Mouse (Mus musculus) cerebellum, adult 9-10 months (tissue): ENCODE data around the gene Ccl20.

Source experiments
- DNase-seq: peaks from one replicate; pipeline ENCODE4 v3.0.0; 2022

Gene Ccl20

DNA sequence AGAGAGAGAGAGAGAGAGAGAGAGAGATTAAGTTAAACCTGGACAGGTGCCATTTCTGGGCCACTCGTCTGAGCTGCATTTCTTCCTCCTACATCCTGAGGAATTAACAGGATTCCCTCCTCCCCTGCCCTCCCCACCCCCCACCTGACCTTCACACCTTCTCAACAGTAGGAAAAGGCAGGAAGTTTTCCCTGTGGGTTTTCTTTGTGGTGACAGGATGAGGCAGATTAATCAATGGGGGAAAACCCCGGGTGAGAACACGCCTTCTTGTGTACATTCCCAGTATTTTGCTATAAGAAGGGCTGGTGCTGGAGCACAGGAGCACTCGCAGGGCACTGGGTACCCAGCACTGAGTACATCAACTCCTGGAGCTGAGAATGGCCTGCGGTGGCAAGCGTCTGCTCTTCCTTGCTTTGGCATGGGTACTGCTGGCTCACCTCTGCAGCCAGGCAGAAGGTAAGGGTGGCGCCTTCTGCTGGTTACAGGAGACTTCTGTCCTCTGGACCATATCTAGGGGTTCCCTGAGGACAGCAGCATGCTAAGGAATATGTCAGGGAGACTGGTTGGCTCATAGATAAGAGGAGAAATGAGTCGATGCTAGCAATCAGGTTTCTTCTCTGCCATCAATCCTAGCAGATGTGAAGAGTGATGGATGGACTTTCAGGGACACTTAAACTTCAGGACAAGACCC lies at the start of gene Ccl20:
Gene Ccl20 (plus strand): TSS at position 320 of the 691 bp plus-strand sequence.
- DNase-seq: no peak

DNA sequence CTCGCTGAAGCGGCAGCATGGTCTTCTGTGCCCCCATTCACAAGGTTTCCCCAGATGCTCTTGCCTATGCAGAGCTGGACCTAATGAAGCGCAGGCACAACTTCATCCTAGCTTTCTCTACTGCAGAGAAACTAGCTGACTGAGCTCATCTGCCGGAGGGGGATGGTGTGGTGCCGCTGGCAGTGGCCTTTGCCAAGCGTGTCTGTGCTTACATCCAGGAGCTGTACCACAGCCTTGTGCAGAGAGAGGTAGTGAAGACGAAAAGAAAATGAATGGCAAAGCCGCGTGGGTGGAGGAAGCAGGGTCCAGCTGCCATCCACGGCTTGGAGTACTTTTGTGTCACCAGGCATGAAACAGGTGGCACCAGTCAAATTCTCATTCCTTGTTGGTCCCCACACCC lies 49.4 kb upstream of the Ccl20 start:
- no peak for DNase-seq

DNA sequence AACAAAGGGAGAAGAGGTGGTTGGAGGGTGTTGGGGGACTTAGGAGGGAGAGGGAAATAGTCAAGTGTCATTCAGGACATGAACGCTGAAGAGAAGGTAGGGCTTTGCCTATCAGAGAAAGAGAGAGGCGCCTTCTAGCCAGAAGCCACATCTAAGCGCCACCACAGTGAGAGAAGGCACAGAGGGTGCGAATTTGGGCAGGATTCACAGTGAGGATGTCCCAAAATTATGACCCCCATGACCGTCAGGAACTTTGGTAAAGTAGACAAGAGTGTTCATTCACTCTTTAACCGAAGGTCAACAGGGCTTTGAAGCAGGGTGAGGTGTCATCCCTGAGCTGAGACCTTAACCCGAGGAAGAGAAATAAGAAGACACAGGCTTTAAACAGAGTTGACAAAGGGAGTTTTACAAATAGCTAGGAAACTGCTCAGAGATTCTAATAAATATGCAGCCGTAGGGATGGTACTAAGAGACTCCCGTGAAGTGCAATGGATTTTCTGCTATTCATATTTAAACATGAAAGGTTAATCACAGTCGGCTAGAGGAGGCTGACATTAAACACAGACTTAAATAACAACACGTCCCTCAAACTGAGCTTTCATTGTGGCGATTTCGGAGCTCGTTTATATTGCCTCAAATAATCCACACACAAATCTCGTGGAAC lies 40.9 kb upstream of the Ccl20 start:
- DNase-seq: no peak

DNA sequence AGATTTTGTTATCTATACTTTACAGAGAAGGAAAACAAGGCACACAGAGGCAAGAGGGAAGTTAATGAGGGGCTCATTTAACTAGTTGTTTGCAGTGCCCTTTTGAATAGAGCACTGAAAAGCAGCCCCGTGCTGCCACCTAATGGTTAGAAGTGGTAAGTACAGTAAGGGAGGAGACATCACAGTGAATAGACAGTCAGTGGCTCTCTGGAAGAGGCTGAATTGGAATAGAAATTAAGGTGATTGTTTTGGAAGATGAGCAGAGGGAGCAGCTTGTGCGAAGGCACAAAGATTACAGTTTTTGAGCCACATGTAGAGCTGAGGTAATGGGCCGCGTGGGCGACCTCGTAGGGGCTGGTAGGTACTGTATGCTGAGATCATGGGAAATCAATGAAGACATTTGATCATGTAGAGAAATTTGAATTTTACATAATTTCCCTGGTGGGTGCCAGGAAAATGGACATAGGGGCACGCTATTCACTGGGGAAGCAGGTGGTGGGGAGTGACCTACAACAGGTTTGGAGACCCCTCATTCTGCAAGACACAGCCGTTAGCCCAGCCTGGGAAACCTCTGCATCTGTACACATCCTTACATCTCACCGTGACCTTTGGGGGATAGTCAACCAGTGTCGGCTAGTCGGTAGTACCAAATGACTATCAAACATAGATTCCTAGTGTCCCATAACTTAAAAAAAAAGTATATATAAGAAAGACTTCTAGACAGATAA lies 40.2 kb upstream of the Ccl20 start:
- DNase-seq: peak; percentile 10

DNA sequence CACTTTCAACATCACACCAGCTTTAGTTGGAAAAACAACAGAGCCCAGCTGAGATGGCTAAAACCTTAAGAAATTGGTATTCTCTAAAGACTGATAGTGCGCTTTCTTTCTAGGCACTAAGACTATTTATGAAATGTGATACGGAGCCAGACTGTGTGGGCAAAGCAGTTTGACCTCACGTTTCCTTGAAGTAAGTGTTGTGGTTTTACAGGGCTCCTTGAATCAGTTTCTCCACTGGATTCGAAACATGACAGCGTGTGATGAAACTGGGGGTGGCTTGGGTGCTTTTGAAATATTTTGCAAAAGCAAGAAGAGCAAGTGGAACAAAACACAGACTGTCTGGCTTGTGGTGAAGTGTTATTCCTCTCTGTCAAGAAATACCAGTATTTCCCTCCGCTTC lies 39.5 kb upstream of the Ccl20 start:
- DNase-seq: no peak

DNA sequence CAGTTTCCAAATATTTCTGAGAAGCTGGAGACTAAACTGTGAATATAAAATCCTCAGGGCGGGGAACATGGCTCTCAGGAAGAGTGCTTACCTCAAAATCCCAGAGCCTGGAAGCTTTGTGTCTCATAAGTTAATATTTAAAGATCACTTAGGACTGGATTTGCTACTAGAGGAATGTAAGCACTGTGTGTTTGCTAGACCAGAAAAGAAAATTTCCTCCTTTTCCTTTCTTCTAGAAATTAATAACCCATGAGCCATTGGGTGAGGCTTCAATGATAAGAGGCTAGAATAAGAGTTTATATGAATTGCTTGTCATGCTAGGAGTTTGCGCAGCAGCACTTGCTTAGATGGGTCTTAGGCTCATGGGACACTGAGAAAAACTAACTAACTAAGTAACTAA lies 31.8 kb upstream of the Ccl20 start:
- no peak for DNase-seq

DNA sequence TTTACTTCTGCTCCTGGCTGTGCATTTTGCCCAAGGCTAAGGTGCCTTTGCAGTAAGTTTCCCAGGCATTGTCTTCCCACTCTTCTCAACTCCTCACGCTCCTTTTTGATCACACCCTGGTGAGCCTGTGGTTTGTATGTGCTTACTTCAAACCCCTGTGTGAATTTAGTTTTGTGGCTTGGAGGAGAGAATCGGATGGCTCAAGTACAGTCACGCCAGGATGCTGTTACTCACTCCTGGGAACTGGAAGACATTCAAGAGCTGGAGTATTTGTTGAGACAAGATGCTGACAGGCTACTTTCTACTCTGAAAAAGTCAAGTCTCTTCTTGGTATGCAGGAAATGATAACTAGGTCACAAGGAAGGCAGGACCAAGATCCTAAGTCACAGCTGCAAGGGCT lies 25.3 kb upstream of the Ccl20 start:
- no peak for DNase-seq

DNA sequence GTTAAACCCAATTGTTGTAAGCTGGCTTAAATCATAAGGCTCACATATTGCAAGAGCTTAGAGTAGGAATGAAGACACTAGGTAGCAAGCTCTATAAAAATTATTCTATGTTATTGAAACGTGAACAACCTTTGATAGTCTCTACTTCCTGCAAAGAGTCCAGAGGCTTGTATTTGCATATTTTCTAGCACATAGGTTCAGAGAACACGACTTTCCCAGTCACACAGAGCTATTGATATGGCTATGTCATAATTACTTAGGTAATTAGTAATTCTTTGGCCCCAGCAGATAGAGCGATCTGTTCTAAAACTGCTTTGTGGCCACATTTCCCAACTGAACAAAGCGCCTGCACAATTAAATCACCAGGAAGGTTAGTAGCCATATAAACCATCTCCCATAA lies 19.6 kb upstream of the Ccl20 start:
- no peak for DNase-seq

DNA sequence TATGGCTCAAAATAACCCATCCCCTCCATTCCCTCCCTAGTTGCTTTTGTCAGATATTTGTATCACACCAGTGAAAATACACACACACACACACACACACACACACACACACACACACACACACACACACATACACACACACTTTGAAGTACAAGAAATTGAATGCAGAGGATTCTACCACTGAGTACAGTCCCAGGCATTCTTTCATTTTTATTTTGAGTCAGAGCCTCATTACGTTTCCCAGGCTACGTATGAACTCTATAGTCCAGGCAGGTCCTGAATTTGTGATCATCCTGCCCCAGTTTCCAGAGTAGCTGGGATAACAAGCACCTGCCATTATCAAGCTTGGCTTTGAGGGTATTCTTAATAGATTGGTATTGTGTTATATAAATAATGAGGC lies 17.4 kb upstream of the Ccl20 start:
- no peak for DNase-seq

DNA sequence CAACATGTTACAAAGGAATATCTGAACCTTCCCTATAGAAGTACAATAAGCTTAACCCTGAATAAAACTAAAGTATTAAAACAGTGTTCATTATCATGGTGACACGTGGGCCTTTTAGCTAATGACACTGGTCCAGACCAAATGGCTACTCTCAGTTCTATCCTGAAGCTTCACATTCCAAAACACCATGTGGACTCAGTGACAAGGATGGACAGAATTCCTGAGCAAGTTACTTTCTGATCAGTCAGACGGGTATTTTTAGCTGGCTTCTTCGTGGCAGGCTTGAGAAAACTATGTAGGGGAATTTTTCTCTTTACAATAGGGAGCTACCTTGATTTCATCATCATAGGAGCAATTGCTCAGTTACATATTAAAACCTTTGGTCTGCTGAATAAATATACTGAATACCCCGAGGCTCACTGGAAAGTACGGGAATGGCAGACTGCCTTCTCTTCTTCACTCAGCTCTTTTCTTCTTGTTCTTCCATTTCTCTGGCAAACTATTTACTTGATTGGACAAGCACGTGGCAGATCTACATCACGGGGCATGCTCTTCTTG lies 16.9 kb upstream of the Ccl20 start:
- DNase-seq: no peak

DNA sequence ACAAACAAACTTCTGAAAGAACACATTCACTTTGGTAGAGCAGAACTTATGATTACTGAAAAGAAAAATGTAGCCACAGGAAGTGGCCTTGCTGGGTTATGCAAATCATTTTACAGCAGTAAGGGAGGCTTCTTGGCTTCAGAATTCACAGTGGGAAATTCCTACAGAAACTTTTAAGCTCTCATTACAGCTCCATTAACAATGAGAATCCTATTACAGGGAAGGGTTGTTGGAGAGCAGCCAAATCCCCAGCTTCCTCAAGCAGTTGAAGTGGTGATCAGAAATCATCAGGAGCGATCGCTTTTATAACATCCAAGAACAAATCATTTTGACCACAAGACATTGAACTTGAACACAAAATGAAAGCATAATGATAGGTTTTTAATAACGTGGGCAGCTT lies 14.7 kb upstream of the Ccl20 start:
- no peak for DNase-seq

DNA sequence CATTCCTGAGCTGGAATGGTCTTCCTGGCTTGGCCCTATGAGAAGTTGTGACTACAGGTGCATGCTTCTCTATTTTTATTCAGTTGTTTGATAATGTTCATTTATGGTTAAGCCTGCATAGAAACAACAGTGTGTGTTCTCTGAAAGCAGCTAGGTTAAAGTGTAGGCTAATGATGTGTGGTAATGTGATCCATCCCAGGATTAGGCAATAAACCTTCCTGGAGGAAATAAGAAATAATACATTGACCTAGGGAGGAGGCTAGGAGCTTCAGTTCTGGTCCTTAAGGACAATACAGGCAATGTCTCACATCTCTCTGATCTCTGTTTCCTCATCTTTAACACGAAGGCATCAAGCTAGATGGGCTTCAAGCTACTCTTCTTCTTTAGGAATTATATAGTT lies 11.1 kb upstream of the Ccl20 start:
- DNase-seq: no peak

DNA sequence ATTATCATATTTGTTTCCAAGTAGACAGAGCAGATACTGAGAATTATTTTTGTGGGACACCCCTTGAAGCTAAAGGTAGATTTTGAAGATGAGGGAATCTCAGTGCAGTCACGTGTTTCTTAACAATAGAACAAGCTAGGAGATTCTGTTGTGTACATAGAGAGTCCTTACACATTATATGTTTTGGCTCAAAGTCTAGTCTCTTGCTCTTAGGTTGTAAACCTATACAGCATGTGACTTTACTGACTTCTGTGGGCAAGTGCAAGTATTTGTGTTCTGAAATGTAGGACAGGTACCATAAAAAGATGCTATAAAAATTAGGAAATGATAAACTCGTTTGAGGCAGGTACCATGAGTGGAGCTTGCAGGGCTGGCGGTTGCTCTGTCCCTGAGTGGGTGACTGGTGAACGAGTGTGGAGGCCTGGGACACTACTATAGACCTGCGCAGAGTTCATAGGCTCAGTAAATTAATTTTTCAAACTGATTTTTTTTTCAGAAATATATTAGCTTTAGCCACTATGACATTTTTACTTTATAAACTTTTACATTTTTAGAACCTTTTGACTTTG lies 9.1 kb upstream of the Ccl20 start:
- DNase-seq: no peak

DNA sequence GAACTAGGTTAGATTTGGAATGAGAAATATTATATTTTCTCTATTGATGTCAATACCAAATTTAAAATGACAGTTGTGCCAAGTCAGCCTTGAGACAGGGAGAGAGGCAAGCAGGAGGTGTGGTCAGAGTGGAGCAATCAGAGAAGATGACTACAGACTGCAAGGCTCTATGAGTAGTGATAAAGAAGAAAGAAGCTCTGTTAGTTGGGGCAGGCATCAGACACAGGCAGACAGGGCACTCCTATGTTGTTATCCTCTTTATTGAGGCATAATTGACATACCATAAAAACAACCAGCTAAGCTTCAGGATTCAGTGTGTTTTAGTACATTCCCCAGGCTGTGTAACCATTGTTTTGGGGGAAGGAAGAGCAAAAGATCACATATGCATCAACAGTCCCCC lies 5.6 kb upstream of the Ccl20 start:
- no peak for DNase-seq

DNA sequence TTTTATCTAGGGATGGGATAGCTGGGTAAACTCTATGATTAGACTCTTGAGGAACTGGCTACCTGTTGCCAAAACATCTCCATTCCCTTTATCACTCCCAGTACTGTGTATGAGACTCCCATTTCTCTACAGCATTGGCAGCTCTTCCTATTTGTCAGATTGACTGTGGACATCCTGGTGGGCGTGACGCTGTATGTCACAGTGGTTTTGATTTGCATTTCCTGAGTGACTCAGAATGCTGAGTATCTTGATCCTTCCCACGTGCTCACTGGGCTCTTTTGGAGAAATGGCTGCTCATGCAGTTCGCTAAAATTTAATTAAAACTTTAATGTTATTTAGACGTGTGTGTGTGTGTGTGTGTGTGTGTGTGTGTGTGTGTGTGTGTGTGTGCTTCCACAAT lies 4.8 kb upstream of the Ccl20 start:
- no peak for DNase-seq

DNA sequence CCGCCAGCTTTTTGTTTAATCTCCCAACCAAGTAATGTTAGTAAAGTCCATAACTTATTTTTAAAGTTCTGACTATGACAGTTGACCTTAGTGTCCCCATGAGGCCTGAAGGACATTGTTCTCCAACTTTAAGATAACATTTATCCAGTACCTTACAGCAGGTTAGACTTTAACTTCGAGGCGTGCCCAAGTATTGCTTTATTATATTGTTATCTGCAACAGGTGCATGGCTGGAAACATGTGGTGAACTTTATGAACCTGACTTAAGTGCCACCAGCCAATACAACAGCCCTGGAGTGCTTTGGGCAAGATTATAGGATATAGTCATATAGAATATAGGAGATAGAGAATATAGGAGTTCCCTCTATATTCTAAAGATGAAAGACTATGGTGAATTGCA lies 651 bp downstream of the Ccl20 start:
- DNase-seq: no peak

DNA sequence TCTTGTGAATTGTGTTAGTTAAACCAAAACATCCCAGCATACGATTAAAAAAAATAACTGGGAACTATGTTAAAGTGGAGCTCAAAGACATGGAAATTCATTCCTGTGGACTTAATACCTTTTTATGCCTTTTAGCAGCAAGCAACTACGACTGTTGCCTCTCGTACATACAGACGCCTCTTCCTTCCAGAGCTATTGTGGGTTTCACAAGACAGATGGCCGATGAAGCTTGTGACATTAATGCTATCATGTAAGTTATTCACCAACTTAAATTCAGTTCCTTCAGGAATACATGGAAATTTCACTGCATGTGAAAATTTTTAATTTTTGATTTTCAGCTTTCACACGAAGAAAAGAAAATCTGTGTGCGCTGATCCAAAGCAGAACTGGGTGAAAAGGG lies 1.1 kb downstream of the Ccl20 start:
- no peak for DNase-seq

DNA sequence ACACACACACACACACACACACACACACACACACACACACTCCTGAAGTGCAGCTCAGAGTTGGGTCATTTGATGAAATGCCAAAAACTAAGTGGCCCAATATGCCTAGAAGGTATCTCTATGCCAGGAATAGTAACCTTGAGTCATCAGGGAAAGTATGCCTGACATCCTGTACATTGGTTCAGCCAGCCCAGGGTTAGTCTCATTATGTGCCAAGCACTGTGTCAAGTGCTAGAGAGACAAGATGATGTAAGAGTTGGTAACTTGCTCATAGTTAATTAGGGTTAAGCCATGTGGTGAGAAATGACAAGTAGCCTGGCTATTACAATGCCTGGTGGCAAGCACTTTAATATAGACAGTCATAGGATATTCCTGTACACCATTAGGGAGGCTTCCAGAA lies 3.3 kb downstream of the Ccl20 start:
- DNase-seq: no peak

DNA sequence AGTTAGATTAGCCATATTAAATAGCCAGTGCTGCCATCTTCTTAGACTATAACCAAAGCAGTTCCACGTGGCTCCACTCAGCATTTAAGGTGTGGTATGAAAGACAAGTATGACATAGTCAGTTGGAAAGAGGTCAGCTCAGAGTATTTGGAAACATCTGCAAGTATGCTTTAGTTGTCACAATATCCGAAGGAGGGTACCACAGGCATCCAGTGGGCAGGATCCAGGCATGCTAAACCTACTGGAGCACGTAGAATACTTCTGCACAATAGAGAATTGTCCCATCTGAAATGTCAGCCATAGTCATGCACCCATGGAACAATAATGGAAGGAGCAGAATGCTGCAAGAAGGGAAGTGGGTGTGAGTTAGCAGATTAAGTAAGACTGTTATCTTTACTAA lies 3.7 kb downstream of the Ccl20 start:
- DNase-seq: no peak

DNA sequence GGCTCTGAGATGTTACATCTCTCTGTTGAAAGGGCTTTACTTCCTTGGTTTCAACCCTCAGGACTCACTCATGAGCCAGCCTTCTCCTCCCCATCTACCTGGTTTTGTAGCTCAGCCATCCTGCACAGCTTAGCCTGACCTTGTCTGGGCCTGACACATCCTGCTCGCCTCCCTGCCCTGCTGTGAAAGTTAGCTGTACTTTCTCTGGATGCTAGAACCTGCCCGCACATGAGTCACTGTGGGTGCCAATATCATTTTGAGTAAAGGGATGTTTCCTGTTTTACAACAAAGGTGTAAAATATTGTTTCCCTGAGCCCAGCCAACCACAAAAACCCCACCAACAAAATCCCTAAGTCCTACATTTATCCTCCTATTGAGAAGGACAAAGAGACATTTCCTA lies 6.6 kb downstream of the Ccl20 start:
- no peak for DNase-seq

DNA sequence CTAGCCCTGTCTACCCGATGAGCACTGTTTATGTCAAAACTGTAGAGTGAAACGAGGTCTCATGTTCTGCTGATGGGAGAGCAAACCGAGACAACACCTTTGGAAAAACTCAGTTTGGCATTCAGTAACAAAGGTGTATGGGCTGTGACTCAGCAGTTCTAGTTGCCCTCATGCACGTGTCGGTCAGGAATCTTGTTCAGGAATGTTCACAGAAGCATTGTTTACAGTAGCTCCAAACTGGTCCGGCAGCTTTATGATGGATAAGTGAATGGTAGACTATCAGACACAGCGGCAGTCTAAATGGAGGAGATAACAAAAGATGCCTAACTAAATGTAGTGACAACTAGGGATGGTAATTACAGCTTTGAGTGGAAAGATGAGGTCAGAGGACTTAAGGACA lies 19.3 kb downstream of the Ccl20 start:
- no peak for DNase-seq

DNA sequence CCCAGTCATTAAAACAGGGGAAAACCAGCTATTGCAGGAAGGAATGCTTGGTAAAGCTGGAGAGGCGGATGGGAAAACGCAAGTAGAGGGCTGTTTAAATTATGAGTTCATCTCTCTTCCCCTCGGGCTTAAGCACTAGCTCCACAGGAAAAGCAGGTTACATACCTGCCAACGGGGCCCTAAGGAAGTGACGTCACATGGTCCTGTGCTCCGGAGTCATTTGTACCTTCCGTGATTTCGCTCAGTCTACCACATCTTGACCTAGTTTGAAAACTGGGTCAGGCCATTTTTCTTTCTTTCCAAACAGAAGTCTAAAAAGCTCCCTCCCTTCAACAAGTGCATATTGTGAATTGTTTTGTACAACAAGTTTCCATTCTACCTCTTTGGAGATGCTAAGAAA lies 21.3 kb downstream of the Ccl20 start:
- DNase-seq: no peak

DNA sequence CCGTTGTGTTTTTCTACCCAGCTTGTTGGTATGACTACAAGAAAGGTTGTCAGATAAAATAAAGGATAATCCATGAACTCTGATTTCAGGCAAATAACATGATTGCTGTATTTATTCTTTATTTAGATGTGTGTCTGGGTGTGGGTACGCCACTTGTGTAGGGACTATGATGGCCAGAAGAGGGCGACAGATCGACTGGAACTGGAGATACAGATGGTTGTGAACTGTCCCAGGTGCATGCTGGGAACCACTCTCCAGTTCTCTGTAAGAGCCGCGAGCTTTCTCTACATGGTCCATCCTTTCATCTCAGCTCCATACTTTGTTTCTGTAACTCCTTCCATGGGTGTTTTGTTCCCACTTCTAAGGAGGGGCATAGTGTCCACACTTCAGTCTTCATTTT lies 22.2 kb downstream of the Ccl20 start:
- no peak for DNase-seq

DNA sequence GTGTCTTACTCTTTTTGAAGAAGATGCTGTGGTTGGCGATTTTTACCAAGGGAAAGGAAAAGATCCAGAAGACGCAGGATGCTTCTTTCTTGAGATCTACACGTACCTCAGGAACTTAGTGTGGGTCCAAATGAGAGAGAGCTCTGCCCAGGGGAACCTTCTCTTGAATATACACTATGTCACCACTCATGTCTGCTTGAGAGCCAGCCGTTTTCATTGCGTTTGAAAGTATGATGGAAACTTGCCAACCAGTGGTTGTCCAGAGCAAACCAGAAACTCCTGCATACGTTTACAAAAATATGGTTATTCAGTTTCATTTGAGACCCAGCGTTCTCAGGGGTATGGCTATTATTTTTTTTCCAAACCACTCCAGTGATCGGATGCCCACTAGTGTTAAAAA lies 24.9 kb downstream of the Ccl20 start:
- DNase-seq: no peak
